In genomic region chr16:49980178-49980646, GRCm38 (mm10) we compare ENCODE assay signal across 10 mouse cellular contexts.
A peak's percentile ranks its signal among the peaks of the same experiment; 100 is the strongest.
DNase-seq lines count a peak whose midpoint lies in the region; ATAC-seq and TF ChIP-seq lines count a peak whose summit lies in the region.
"Had no signal": no experiment of that assay in that cellular context is flagged by ENCODE, and none has a peak within 500 bp of the region (broad histone marks: within the 10 kb centered on the region; RNA-seq: fewer than 3 reads in every experiment).

No protein-coding gene starts in this region.

- no peak for TF ChIP-seq CTCF in gastrocnemius, adult 2 months (IDR thresholded peaks at IDR 0.05)
- no peak for TF ChIP-seq CTCF in intestine, postnatal 0 days (IDR thresholded peaks at IDR 0.05; ENCODE audit: low read depth)

- peak; percentile 41 for DNase-seq in gastrocnemius, adult 2 months
- DNase-seq in gastrocnemius, adult 8-10 months (ENCODE audit: low spot score in 2 of 2), result no peak
- DNase-seq in cerebellum, postnatal 10 days, result peak; percentile 96 to 98
- peak; percentile 17 to 20 for DNase-seq in layer of hippocampus, adult 8-10 months (ENCODE audit: low spot score in 2 of 2)
- DNase-seq in right cerebral cortex, adult 18-20 months, result peak; percentile 51

- ATAC-seq in intestine, postnatal 0 days, result no peak
- no peak for ATAC-seq in megakaryocyte progenitor cell, adult 5-6 weeks (replicated peaks; ENCODE audit: poor library complexity)
- ATAC-seq in erythroid progenitor cell, adult 5-6 weeks (replicated peaks; ENCODE audit: low FRiP score, poor library complexity, severe bottlenecking), result no peak

- H3K4me2 ChIP-seq in intestine, postnatal 0 days (replicated peaks; ENCODE audit: low read depth), result no peak overlapping the region
- H3K4me2 ChIP-seq: heart, embryonic 15.5 days had no signal

- H3K4me3 ChIP-seq in gastrocnemius, adult 2 months, result 0 out of 2 replicates have a peak overlapping the region, but pooled peaks have one; percentile 5
- H3K4me3 ChIP-seq in intestine, postnatal 0 days (ENCODE audit: low read depth, low read length), result no peak overlapping the region
- H3K4me3 ChIP-seq: heart, embryonic 15.5 days had no signal

- H3K9me3 ChIP-seq in intestine, postnatal 0 days (ENCODE audit: control insufficient read depth), result no peaks in the 10 kb centered on the region
- H3K9me3 ChIP-seq: heart, embryonic 15.5 days had no signal

- WGBS in intestine, postnatal 0 days, result 83% methylated on average over 10 of the region's 10 CpGs

- H3K27ac ChIP-seq in gastrocnemius, adult 2 months, result no peak overlapping the region
- no peak overlapping the region for H3K27ac ChIP-seq in intestine, postnatal 0 days (ENCODE audit: low read depth, low read length)
- H3K27ac ChIP-seq: heart, embryonic 15.5 days; liver, embryonic 14.5 days had no signal

- H3K27me3 ChIP-seq in intestine, postnatal 0 days (replicated peaks; ENCODE audit: control insufficient read depth, insufficient read depth, low read length), result no peaks in the 10 kb centered on the region
- H3K27me3 ChIP-seq: heart, embryonic 15.5 days had no signal

- no peaks in the 10 kb centered on the region for H3K4me1 ChIP-seq in intestine, postnatal 0 days (replicated peaks; ENCODE audit: control insufficient read depth, insufficient read depth, low read length)
- H3K4me1 ChIP-seq: heart, embryonic 15.5 days had no signal

- intact Hi-C loops in gastrocnemius, adult 2 months (cut with DNase I), result no loop called here

- no peak overlapping the region for H3K9ac ChIP-seq in intestine, postnatal 0 days (ENCODE audit: low read depth, low read length)
- H3K9ac ChIP-seq: heart, embryonic 15.5 days; liver, embryonic 14.5 days had no signal

- no peaks in the 10 kb centered on the region for H3K36me3 ChIP-seq in intestine, postnatal 0 days (ENCODE audit: control insufficient read depth, insufficient read depth)
- H3K36me3 ChIP-seq: heart, embryonic 15.5 days had no signal

Comparison
In these comparisons a context has a peak if more than half of its experiments do, and no peak if none do; other contexts are left out.
1. DNase-seq: peak in gastrocnemius, adult 2 months (single experiment), cerebellum, postnatal 10 days (2 of 2), layer of hippocampus, adult 8-10 months (2 of 2) and right cerebral cortex, adult 18-20 months (single experiment); none in gastrocnemius, adult 8-10 months (0 of 2).